Mouse (Mus musculus): ENCODE data around the gene Cd81. TPM values are rescaled to one million over a fixed set of nuclear protein-coding genes. Genes with fewer than 3 reads are reported as not detected.

The Cd81 gene
- total and polyA plus RNA-seq, 3 experiments: 105 to 133 TPM; not detected in 1

- peak; percentile 61; the same call in 1 of the 2 replicates for TF ChIP-seq HCFC1 (IDR thresholded peaks at IDR 0.05; ENCODE audit: low read depth, low read length)
- TF ChIP-seq RCOR1 (IDR thresholded peaks at IDR 0.05; ENCODE audit: low read depth, low read length): peak; percentile 57
- TF ChIP-seq USF1 (IDR thresholded peaks at IDR 0.05; ENCODE audit: low read depth, low read length): no peak; the same call in 1 of the 2 replicates
- TF ChIP-seq MEF2A (IDR thresholded peaks at IDR 0.05; ENCODE audit: extremely low read depth, insufficient replicate concordance, low read depth, low read length, poor library complexity, severe bottlenecking): no peak
- TF ChIP-seq SMC3 (IDR thresholded peaks at IDR 0.05; ENCODE audit: low read depth, low read length): no peak; the same call in 1 of the 2 replicates
- TF ChIP-seq MYB (IDR thresholded peaks at IDR 0.05; ENCODE audit: low read depth, low read length): 0 out of 2 replicates have a peak, but pooled peaks have one; percentile 6
- TF ChIP-seq CTCF (IDR thresholded peaks at IDR 0.05 in 2 of 3, conservative IDR thresholded peaks at IDR 0.05 in 1 of 3; ENCODE audit: control insufficient read depth in 1 of 3, insufficient read depth in 1 of 3, low read depth in 2 of 3, low read length in 3 of 3, poor library complexity in 1 of 3, severe bottlenecking in 1 of 3): no peak
- peak; percentile 97 for TF ChIP-seq TBP (IDR thresholded peaks at IDR 0.05; ENCODE audit: low read depth, low read length)
- peak; percentile 90 for TF ChIP-seq MAZ (IDR thresholded peaks at IDR 0.05; ENCODE audit: low read depth, low read length)
- peak; percentile 77 to 96; a peak in 3 of 4 replicates for TF ChIP-seq POLR2A (IDR thresholded peaks at IDR 0.05; ENCODE audit: control insufficient read depth in 1 of 2, insufficient read depth in 1 of 2, low read depth in 1 of 2, low read length in 2 of 2, poor library complexity in 1 of 2)
- peak; percentile 67 for TF ChIP-seq TAL1 (IDR thresholded peaks at IDR 0.05; ENCODE audit: low read length)
These were observed 47.0 kb upstream of the Cd81 start (continued) for GRCm38 (mm10) chr7:143005344-143006096.

DNA sequence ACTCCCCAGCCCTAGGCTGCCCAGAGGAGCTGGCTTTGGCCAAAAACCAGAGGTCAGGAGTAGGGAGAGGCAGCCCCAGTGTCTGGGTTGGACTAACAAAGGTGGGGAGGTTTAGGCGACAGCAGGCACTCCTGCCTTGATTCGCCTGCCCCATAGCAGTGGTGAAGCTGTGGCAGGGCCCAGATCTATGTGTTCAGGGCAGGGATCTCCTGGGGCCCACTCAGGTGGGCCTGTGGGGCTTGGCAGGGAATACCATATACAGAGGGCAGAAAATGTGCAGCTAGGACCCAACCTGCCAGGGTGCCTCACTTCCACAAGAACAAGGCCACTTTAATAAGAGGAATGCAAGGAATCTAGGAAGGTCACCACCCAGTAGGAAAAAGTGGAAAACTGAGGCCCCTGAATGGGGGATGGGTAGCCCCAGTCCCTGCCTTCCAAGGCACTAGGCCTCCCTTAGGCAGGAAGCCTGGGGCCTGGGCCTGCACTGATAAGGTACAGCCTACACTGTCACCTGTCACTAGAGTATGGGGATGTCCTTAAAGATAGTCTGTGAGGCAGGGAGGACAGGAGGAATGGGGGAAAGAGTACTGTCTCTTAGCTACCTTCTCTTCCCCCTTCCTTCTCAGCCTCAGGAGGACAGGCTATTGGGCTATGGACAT lies 46.3 kb upstream of the Cd81 start:
- peak overlapping the region; percentile 71 to 77 for H3K4me3 ChIP-seq (ENCODE audit: control insufficient read depth in 1 of 2, insufficient read depth in 1 of 2, low read depth in 2 of 2, low read length in 2 of 2)
- H3K4me1 ChIP-seq (ENCODE audit: control insufficient read depth in 1 of 2, insufficient read depth in 2 of 2, low read length in 2 of 2): peaks cover 14 to 64% of the 10 kb centered on the region in 2 experiments
- peaks cover 35% of the 10 kb centered on the region for H3K79me2 ChIP-seq (ENCODE audit: control insufficient read depth, insufficient read depth, low read length, poor library complexity)
- peak overlapping the region; percentile 100 for H3K27ac ChIP-seq (ENCODE audit: control insufficient read depth, low read depth, low read length)
- no peaks in the 10 kb centered on the region for H3K9me3 ChIP-seq (replicated peaks; ENCODE audit: insufficient read depth, low read length)
- H3K9ac ChIP-seq (ENCODE audit: control insufficient read depth, low read depth, low read length, poor library complexity, severe bottlenecking): peak overlapping the region; percentile 88
- DNase-seq (ENCODE audit: low read depth, low spot score): peak; percentile 90
- H3K27me3 ChIP-seq (ENCODE audit: control insufficient read depth in 1 of 2, insufficient read depth in 2 of 2, low read length in 2 of 2): no peaks in the 10 kb centered on the region
- peaks cover 3 to 52% of the 10 kb centered on the region in 2 experiments for H3K36me3 ChIP-seq (ENCODE audit: control insufficient read depth in 1 of 2, insufficient read depth in 2 of 2, low read length in 2 of 2)
- TF ChIP-seq EP300 (IDR thresholded peaks at IDR 0.05; ENCODE audit: low read depth in 1 of 2, low read length in 2 of 2): peak; percentile 85 to 95
- peak; percentile 36 for TF ChIP-seq CHD2 (IDR thresholded peaks at IDR 0.05; ENCODE audit: low read length)
- TF ChIP-seq MAFK (IDR thresholded peaks at IDR 0.05; ENCODE audit: borderline replicate concordance, low read depth, low read length): no peak
- TF ChIP-seq POLR2AphosphoS2 (IDR thresholded peaks at IDR 0.05; ENCODE audit: low read length): peak; percentile 71
- TF ChIP-seq USF1 (IDR thresholded peaks at IDR 0.05; ENCODE audit: low read depth, low read length): peak; percentile 53; the same call in 1 of the 2 replicates
- TF ChIP-seq RAD21 (IDR thresholded peaks at IDR 0.05; ENCODE audit: low read depth, low read length): no peak
- peak; percentile 99 for TF ChIP-seq TAL1 (IDR thresholded peaks at IDR 0.05; ENCODE audit: low read length)
- no peak for TF ChIP-seq JUND (IDR thresholded peaks at IDR 0.05; ENCODE audit: low read depth, low read length)
- 0 out of 2 replicates have a peak, but pooled peaks have one; percentile 48 for TF ChIP-seq RCOR1 (IDR thresholded peaks at IDR 0.05; ENCODE audit: low read depth, low read length)
- TF ChIP-seq TCF12 (IDR thresholded peaks at IDR 0.05; ENCODE audit: low read depth, low read length): peak; percentile 97
- no peak for TF ChIP-seq MAX (IDR thresholded peaks at IDR 0.05; ENCODE audit: low read length)
- TF ChIP-seq HCFC1 (IDR thresholded peaks at IDR 0.05; ENCODE audit: low read depth, low read length): peak; percentile 47; the same call in 1 of the 2 replicates
- no peak for TF ChIP-seq ZC3H11A (IDR thresholded peaks at IDR 0.05; ENCODE audit: low read depth, low read length)
- TF ChIP-seq E2F4 (IDR thresholded peaks at IDR 0.05; ENCODE audit: borderline replicate concordance, low read depth, low read length): no peak
- TF ChIP-seq ZNF384 (IDR thresholded peaks at IDR 0.05; ENCODE audit: low read depth, low read length): no peak
- peak; percentile 43; the same call in 1 of the 2 replicates for TF ChIP-seq MYC (IDR thresholded peaks at IDR 0.05; ENCODE audit: low read depth, low read length)
- no peak for TF ChIP-seq GABPA (IDR thresholded peaks at IDR 0.05; ENCODE audit: low read depth, low read length)
- peak; percentile 89 for TF ChIP-seq SIN3A (IDR thresholded peaks at IDR 0.05; ENCODE audit: low read length)
- peak; percentile 52 for TF ChIP-seq MXI1 (IDR thresholded peaks at IDR 0.05; ENCODE audit: low read depth, low read length)
- TF ChIP-seq MAZ (IDR thresholded peaks at IDR 0.05; ENCODE audit: low read depth, low read length): peak; percentile 90; the same call in 1 of the 2 replicates
- no peak for TF ChIP-seq ELF1 (IDR thresholded peaks at IDR 0.05; ENCODE audit: low read depth, low read length)
- TF ChIP-seq MYB (IDR thresholded peaks at IDR 0.05; ENCODE audit: low read depth, low read length): no peak
- no peak for TF ChIP-seq GATA1 (IDR thresholded peaks at IDR 0.05; ENCODE audit: low read depth, low read length)
- peak in 1 of 2 experiments; percentile 73; a peak in 2 of 4 replicates for TF ChIP-seq POLR2A (IDR thresholded peaks at IDR 0.05; ENCODE audit: control insufficient read depth in 1 of 2, insufficient read depth in 1 of 2, low read depth in 1 of 2, low read length in 2 of 2, poor library complexity in 1 of 2)
- TF ChIP-seq POLR2AphosphoS5 (IDR thresholded peaks at IDR 0.05; ENCODE audit: borderline replicate concordance, low read depth, low read length): no peak
- no peak for TF ChIP-seq USF2 (IDR thresholded peaks at IDR 0.05; ENCODE audit: borderline replicate concordance in 1 of 2, insufficient read depth in 1 of 2, low read depth in 1 of 2, low read length in 2 of 2)
- no peak for TF ChIP-seq CTCF (IDR thresholded peaks at IDR 0.05 in 2 of 3, conservative IDR thresholded peaks at IDR 0.05 in 1 of 3; ENCODE audit: control insufficient read depth in 1 of 3, insufficient read depth in 1 of 3, low read depth in 2 of 3, low read length in 3 of 3, poor library complexity in 1 of 3, severe bottlenecking in 1 of 3)

Data from MEL (cell line).